Mouse (Mus musculus): ENCODE measurements at regions not wholly inside any gene's neighbourhood (a gene's known extent, or its start where the extent isn't known, plus 50 kb on each side); places are given as distances from the start of the nearest gene placed in this dataset.
"Not testable (repeated sequence)": the region's sequence is repeated elsewhere in the genome, so short reads cannot be mapped to it uniquely, and the experiment has no call there.

- peak; percentile 44 for TF ChIP-seq CTCF (IDR thresholded peaks at IDR 0.05; ENCODE audit: low read depth)
- no peak for TF ChIP-seq EP300 (optimal IDR thresholded peaks at IDR 0.05)
- ATAC-seq (ENCODE audit: low FRiP score, low TSS enrichment): no peak
- DNase-seq (ENCODE audit: low spot score): no peak
These were observed 686.6 kb upstream of the 1700008P02Rik start for GRCm38 (mm10) chr3:7306800-7307199.

DNA sequence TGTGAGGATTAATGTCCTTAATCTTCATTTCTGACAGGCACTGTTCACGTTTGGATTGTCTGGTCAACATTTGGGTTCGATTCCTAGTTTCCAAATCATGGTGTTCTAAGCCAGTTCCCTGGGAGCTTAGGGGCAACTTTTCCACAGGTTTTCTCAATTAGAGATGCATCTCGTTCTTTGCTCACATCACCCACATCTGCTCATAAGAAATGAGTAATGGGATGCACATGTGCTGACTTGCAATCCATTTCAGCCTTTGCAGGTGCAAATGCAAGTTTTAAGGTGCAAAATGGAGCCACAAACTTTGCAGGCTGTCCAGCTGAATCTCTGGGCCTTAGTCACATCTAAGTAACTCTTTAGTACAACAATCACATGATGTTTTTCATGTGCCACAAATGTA, 678.3 kb upstream of the 1700008P02Rik start:
- DNase-seq (ENCODE audit: low spot score): no peak
- Histone ChIP-seq H3K9me3 (ENCODE audit: control insufficient read depth, low read length) (no peaks in the 10 kb centered on the region), H3K36me3 (ENCODE audit: control insufficient read depth, insufficient read depth, low read length) (no peaks in the 10 kb centered on the region)

More at GRCm38 (mm10) chr3:7306800-7307199, 686.6 kb upstream of the 1700008P02Rik start:
- Histone ChIP-seq H3K27ac (replicated peaks) (no peak overlapping the region), H3K36me3 (ENCODE audit: control insufficient read depth, insufficient read depth, low read length) (no peaks in the 10 kb centered on the region), H3K9ac (ENCODE audit: low read length) (no peak overlapping the region), H3K4me3 (ENCODE audit: low read depth, low read length) (no peak overlapping the region), H3K4me1 (replicated peaks; ENCODE audit: control insufficient read depth, insufficient read depth) (no peaks in the 10 kb centered on the region), H3K9me3 (ENCODE audit: control insufficient read depth, low read length) (no peaks in the 10 kb centered on the region), H3K4me2 (replicated peaks; ENCODE audit: low read depth) (no peak overlapping the region), H3K27me3 (ENCODE audit: control insufficient read depth, insufficient read depth, low read length) (no peaks in the 10 kb centered on the region)
- 44% methylated on average over 3 of the region's 3 CpGs for WGBS

DNA sequence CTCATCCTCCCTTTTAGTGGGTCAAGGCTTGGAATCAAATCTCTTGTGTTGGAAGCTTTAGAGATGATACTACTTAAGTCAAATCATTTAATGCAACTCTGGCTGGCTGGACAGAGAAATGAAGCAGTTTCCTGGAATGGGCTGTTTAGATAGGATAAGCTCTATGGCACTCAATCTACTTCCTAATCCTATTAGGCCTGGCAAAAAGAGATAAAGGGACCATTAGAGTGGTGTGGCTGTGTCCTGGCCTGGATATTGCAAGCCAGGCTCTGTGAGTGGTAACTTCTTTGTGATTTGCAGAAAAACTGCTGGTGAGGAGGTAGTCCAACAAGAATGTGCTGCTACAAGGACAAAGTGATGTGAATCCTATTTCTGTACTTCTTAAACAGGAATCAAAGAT, 670.8 kb upstream of the 1700008P02Rik start:
- TF ChIP-seq EP300 (optimal IDR thresholded peaks at IDR 0.05) (no peak), CTCF (IDR thresholded peaks at IDR 0.05; ENCODE audit: low read depth) (no peak)
- no peaks in the 10 kb centered on the region for H3K9me3 ChIP-seq (ENCODE audit: control insufficient read depth, low read length)
- no peak for DNase-seq (ENCODE audit: low spot score)
- no peaks in the 10 kb centered on the region for H3K36me3 ChIP-seq (ENCODE audit: control insufficient read depth, insufficient read depth, low read length)
- no peak overlapping the region for H3K4me3 ChIP-seq (ENCODE audit: low read depth, low read length)
- no peak overlapping the region for H3K27ac ChIP-seq (replicated peaks)
- H3K9ac ChIP-seq (ENCODE audit: low read length): no peak overlapping the region
- no peak overlapping the region for H3K4me2 ChIP-seq (replicated peaks; ENCODE audit: low read depth)
- no peaks in the 10 kb centered on the region for H3K27me3 ChIP-seq (ENCODE audit: control insufficient read depth, insufficient read depth, low read length)
- no peak for ATAC-seq (ENCODE audit: low FRiP score, low TSS enrichment)
- no peaks in the 10 kb centered on the region for H3K4me1 ChIP-seq (replicated peaks; ENCODE audit: control insufficient read depth, insufficient read depth)

More for the DNA sequence above, 678.3 kb upstream of the 1700008P02Rik start:
- TF ChIP-seq CTCF (IDR thresholded peaks at IDR 0.05; ENCODE audit: low read depth) (no peak), EP300 (optimal IDR thresholded peaks at IDR 0.05) (no peak)
- Histone ChIP-seq H3K9ac (ENCODE audit: low read length) (no peak overlapping the region), H3K27ac (replicated peaks) (no peak overlapping the region), H3K4me3 (ENCODE audit: low read depth, low read length) (no peak overlapping the region), H3K4me2 (replicated peaks; ENCODE audit: low read depth) (no peak overlapping the region), H3K27me3 (ENCODE audit: control insufficient read depth, insufficient read depth, low read length) (no peaks in the 10 kb centered on the region), H3K4me1 (replicated peaks; ENCODE audit: control insufficient read depth, insufficient read depth) (no peaks in the 10 kb centered on the region)
- 61% methylated on average over 3 of the region's 3 CpGs for WGBS
- no peak for ATAC-seq (ENCODE audit: low FRiP score, low TSS enrichment)

DNA sequence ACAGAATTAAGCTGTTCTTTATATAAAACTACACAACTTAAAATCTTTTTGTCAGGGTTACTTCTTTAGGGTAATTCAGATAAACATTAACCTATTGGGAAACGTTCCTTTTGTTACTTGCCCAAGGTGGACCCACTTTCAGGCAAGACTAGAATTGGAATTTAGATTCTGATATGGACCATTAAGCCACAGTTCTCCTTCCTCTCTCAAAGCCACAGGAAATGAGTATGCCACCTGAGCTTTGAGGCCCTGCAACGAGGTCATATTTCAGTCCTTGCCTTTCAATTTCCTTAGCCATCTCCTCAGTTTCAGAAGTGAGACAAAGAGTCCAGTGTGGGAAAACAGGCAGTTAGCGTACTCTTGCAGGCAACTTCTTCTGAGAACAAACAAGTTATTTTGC, 637.3 kb upstream of the 1700008P02Rik start:
- H3K4me2 ChIP-seq (replicated peaks; ENCODE audit: low read depth): no peak overlapping the region
- ATAC-seq (ENCODE audit: low FRiP score, low TSS enrichment) (no peak), DNase-seq (ENCODE audit: low spot score) (no peak)
- no peaks in the 10 kb centered on the region for H3K27me3 ChIP-seq (ENCODE audit: control insufficient read depth, insufficient read depth, low read length)
- TF ChIP-seq CTCF (IDR thresholded peaks at IDR 0.05; ENCODE audit: low read depth) (no peak), EP300 (optimal IDR thresholded peaks at IDR 0.05) (no peak)
- H3K36me3 ChIP-seq (ENCODE audit: control insufficient read depth, insufficient read depth, low read length): no peaks in the 10 kb centered on the region
- H3K9me3 ChIP-seq (ENCODE audit: control insufficient read depth, low read length): no peaks in the 10 kb centered on the region
- no peak overlapping the region for H3K4me3 ChIP-seq (ENCODE audit: low read depth, low read length)
- no peak overlapping the region for H3K27ac ChIP-seq (replicated peaks)
- 58% methylated on average over 3 of the region's 3 CpGs for WGBS
- no peak overlapping the region for H3K9ac ChIP-seq (ENCODE audit: low read length)
- H3K4me1 ChIP-seq (replicated peaks; ENCODE audit: control insufficient read depth, insufficient read depth): no peaks in the 10 kb centered on the region

DNA sequence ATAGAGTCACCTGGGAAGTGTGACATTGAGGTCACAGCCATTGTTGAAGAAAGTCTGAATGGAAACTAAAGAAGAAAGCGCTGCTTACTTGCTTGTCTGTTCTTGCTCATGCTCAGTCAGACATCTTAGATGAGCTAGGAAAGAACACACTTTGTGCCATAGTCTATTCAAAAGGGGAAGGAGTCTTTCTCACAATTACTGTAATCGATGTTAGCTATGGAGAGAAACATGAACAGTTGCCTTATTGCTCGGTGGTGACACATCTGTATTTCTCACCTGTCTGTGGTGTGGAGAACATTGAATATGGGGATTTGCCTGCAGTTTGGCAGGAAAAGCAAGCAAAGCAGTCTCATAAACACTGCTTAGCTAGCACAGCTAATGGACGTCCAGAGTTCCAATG, 628.1 kb upstream of the 1700008P02Rik start:
- DNase-seq (ENCODE audit: low spot score): no peak
- Histone ChIP-seq H3K4me2 (replicated peaks; ENCODE audit: low read depth) (no peak overlapping the region), H3K4me1 (replicated peaks; ENCODE audit: control insufficient read depth, insufficient read depth) (no peaks in the 10 kb centered on the region), H3K27ac (replicated peaks) (no peak overlapping the region), H3K4me3 (ENCODE audit: low read depth, low read length) (no peak overlapping the region), H3K36me3 (ENCODE audit: control insufficient read depth, insufficient read depth, low read length) (no peaks in the 10 kb centered on the region), H3K9ac (ENCODE audit: low read length) (no peak overlapping the region), H3K27me3 (ENCODE audit: control insufficient read depth, insufficient read depth, low read length) (no peaks in the 10 kb centered on the region), H3K9me3 (ENCODE audit: control insufficient read depth, low read length) (no peaks in the 10 kb centered on the region)
- WGBS: 74% methylated on average over 4 of the region's 4 CpGs
- no peak for ATAC-seq (ENCODE audit: low FRiP score, low TSS enrichment)
- TF ChIP-seq EP300 (optimal IDR thresholded peaks at IDR 0.05) (no peak), CTCF (IDR thresholded peaks at IDR 0.05; ENCODE audit: low read depth) (no peak)

GRCm38 (mm10) chr3:7229769-7230168, 609.5 kb upstream of the 1700008P02Rik start:
- Histone ChIP-seq H3K9ac (ENCODE audit: low read length) (no peak overlapping the region), H3K27ac (replicated peaks) (no peak overlapping the region), H3K27me3 (ENCODE audit: control insufficient read depth, insufficient read depth, low read length) (no peaks in the 10 kb centered on the region), H3K36me3 (ENCODE audit: control insufficient read depth, insufficient read depth, low read length) (no peaks in the 10 kb centered on the region), H3K9me3 (ENCODE audit: control insufficient read depth, low read length) (no peaks in the 10 kb centered on the region), H3K4me3 (ENCODE audit: low read depth, low read length) (no peak overlapping the region), H3K4me1 (replicated peaks; ENCODE audit: control insufficient read depth, insufficient read depth) (no peaks in the 10 kb centered on the region), H3K4me2 (replicated peaks; ENCODE audit: low read depth) (no peak overlapping the region)
- DNase-seq (ENCODE audit: low spot score) (no peak), ATAC-seq (ENCODE audit: low FRiP score, low TSS enrichment) (no peak)
- TF ChIP-seq EP300 (optimal IDR thresholded peaks at IDR 0.05) (no peak), CTCF (IDR thresholded peaks at IDR 0.05; ENCODE audit: low read depth) (no peak)
- 77% methylated on average over 2 of the region's 2 CpGs for WGBS

DNA sequence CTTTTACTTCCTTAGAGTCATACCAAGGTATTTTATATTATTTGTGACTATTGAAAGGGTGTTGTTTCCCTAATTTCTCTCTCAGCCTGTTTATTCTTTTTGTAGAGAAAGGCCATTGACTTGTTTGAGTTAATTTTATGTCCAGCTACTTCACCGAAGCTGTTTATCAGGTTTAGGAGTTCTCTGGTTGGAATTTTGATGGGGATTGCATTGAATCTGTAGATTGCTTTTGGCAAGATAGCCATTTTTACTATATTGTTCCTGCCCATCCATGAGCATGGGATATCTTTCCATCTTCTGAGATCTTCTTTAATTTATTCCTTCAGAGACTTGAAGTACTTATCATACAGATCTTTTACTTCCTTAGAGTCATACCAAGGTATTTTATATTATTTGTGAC, 568.3 kb upstream of the 1700008P02Rik start:
- ATAC-seq (ENCODE audit: low FRiP score, low TSS enrichment); H3K27ac ChIP-seq (replicated peaks): not testable (repeated sequence)
- WGBS: 92% methylated on average over 1 of the region's 1 CpGs

More for the DNA sequence above, 568.3 kb upstream of the 1700008P02Rik start:
- not testable (repeated sequence) for H3K9ac ChIP-seq (ENCODE audit: low read length); H3K4me2 ChIP-seq (replicated peaks; ENCODE audit: low read depth); H3K27me3 ChIP-seq (ENCODE audit: control insufficient read depth, insufficient read depth, low read length); H3K4me3 ChIP-seq (ENCODE audit: low read depth, low read length); H3K4me1 ChIP-seq (replicated peaks; ENCODE audit: control insufficient read depth, insufficient read depth); H3K36me3 ChIP-seq (ENCODE audit: control insufficient read depth, insufficient read depth, low read length); H3K9me3 ChIP-seq (ENCODE audit: control insufficient read depth, low read length); DNase-seq (ENCODE audit: low spot score)
